Mouse (Mus musculus) layer of hippocampus, postnatal 10 days (tissue): ENCODE data around the gene Gjb1. TPM values are rescaled to one million over a fixed set of nuclear protein-coding genes. Genes with fewer than 3 reads are reported as not detected.
"Not testable (repeated sequence)": the region's sequence is repeated elsewhere in the genome, so short reads cannot be mapped to it uniquely, and the experiment has no call there.

ENCODE experiments used
- DNase-seq, 2 experiments: peaks; one replicate each; pipeline ENCODE4 v3.0.0; 2021; ENCODE audit warnings: low spot score in 2 of 2
- long read RNA-seq: library from polyadenylated mRNA; stranded (forward); transcript quantifications from one replicate; pipeline ENCODE4 v2.0.0, GENCODE M21; 2023
- total RNA-seq, 2 experiments: library from RNA; stranded (reverse); gene quantifications; 2 replicates each; pipeline ENCODE4 v1.2.3; 2021

Gene Gjb1
- under 1 TPM; 0.78 to 0.96 TPM for total RNA-seq
- long read RNA-seq, result 0 reads

- no peak for DNase-seq
Measured at GRCm38 (mm10) chrX:101376190-101376968, at the start of gene Gjb1. Gene Gjb1 (plus strand): TSS chrX:101376378.

GRCm38 (mm10) chrX:101329372-101330028 is 46.7 kb upstream of the Gjb1 start:
- DNase-seq, result peak; percentile 65 to 76

- no peak for DNase-seq
Measured at GRCm38 (mm10) chrX:101332031-101332374, 44.2 kb upstream of the Gjb1 start.

DNA sequence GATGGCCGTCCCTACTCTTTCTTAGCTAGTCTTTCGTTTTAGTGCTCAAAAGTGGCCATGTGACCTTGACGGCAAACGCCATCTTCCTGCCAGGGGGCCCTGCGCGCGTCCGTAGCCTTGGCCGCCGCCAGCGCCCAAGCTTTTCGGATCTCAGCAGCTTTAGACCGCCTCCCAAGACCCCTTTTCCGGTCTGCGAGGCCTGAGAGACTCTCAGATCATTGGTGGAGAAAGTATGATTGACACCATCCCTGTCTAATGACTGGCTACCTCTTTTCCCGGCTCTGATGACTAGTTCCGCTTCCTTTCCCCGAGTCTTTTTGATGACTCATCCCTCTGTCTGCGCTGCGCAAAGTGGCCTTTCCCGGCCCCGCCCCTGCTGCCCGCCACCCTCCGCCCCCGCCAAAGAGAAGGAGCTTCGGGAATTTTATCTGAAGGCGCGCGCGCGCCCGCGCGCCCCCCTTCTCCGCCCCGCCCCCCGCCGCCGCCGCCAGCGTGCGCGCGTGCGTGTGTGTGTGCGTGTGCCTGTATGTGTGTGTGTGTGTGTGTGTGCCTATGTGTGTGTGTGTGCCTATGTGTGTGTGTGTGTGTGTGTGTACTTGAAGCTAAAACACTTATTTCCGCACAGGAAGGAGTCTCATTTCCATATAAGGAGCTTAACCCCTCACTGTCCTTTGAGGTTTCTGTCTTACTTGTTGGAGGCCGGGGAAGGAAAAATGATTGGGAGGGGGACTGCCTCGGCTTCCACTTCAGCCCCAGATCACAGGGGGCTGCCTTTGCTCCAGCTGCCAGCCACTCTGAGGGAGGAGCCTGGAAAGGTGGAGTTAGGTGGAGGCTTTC is 43.6 kb upstream of the Gjb1 start:
- DNase-seq, result peak; percentile 73 to 80

GRCm38 (mm10) chrX:101334606-101335005 is 41.6 kb upstream of the Gjb1 start:
- no peak for DNase-seq

- DNase-seq, result no peak
Measured at GRCm38 (mm10) chrX:101338666-101339065, 37.5 kb upstream of the Gjb1 start.

- DNase-seq, result not testable (repeated sequence)
Measured at GRCm38 (mm10) chrX:101342837-101343236, 33.3 kb upstream of the Gjb1 start.

GRCm38 (mm10) chrX:101345456-101345855 is 30.7 kb upstream of the Gjb1 start:
- DNase-seq, result no peak

GRCm38 (mm10) chrX:101346475-101346874 is 29.7 kb upstream of the Gjb1 start:
- no peak for DNase-seq

GRCm38 (mm10) chrX:101351188-101351587 is 25.0 kb upstream of the Gjb1 start:
- no peak for DNase-seq

GRCm38 (mm10) chrX:101358902-101359301 is 17.3 kb upstream of the Gjb1 start:
- not testable (repeated sequence) for DNase-seq

DNA sequence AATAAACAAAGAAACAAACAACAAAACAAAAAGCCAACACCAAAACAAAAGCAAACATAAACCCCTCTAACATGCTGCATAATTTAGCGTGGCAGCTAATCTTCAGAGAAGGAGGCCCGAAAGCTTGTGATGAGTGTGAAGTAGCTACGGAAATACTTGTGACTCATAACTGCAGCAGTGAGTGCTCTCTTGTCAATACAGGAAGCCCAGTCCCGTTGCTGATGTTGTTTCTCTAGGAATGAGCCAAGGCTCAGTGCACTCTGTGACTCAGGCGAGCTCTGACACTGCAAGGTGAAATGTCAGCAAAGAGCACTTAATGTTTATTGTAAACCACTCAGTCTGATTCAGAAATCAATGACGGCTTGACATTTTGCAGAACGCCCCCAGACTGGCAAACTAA is 7.2 kb upstream of the Gjb1 start:
- no peak for DNase-seq

DNA sequence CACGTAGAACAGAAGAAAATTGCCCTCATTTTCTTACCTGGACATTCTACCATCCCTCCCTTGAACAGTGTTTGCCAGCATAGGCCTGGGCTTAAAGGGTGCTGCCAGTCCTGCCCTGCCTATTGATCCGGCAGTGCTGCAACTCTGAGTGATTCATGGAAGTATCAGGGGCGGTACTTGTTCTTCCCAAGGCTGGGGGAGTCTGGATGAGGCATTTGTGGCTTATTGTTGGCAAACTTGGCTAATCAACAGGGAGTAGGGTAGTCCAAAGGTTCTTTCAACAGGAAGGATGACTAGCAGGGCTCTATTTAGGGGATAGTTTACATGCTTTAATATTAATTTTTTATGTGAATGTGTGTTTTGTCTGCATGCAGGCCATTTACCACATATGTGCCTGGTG is 5.6 kb upstream of the Gjb1 start:
- DNase-seq, result no peak

DNA sequence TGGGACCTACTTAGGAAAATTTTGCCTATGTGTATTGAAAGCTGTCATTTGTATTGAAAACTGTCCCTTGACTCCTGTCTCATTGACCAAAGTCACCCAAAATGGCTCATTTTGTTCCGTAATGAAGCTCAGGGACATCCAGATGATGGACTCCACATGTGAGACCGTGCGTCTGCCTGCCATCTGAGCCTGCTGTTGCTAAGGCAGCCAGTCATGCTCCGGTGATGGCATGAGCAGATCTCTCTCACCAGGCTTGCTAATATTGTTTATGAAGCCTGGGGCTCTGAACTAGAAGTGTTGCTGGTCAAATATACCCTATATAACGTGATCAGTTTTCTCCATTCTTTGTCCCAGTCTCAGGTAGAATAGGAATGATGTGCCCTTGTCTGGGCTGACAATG is 3.2 kb upstream of the Gjb1 start:
- DNase-seq, result no peak

GRCm38 (mm10) chrX:101377076-101377475 is 898 bp downstream of the Gjb1 start:
- DNase-seq, result no peak

DNA sequence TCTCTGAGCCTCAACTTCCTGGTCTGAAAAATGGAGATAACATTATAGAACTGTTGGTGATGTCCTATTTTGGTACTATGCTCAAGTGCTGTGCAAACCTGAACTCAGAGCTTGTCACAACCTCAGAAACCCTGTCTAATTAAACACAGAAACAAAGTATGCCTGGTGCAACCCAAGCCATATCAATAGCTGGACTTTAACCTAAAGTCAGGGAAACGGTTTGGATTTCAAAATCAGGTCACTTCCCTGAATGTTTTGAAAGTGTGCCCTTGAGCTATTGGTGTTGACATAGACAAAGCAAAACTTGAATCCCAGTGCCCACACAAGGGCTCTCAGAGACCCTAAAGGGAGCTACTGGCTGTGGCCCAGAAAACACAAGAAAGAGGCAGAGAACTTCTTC is 3.6 kb downstream of the Gjb1 start:
- DNase-seq, result no peak

- DNase-seq, result no peak
Measured at GRCm38 (mm10) chrX:101383455-101383854, 7.3 kb downstream of the Gjb1 start.

- DNase-seq, result peak in 1 of 2 experiments; percentile 14
Measured at GRCm38 (mm10) chrX:101384439-101385137, 8.4 kb downstream of the Gjb1 start.

- no peak for DNase-seq
Measured at GRCm38 (mm10) chrX:101386222-101386621, 10.0 kb downstream of the Gjb1 start.

DNA sequence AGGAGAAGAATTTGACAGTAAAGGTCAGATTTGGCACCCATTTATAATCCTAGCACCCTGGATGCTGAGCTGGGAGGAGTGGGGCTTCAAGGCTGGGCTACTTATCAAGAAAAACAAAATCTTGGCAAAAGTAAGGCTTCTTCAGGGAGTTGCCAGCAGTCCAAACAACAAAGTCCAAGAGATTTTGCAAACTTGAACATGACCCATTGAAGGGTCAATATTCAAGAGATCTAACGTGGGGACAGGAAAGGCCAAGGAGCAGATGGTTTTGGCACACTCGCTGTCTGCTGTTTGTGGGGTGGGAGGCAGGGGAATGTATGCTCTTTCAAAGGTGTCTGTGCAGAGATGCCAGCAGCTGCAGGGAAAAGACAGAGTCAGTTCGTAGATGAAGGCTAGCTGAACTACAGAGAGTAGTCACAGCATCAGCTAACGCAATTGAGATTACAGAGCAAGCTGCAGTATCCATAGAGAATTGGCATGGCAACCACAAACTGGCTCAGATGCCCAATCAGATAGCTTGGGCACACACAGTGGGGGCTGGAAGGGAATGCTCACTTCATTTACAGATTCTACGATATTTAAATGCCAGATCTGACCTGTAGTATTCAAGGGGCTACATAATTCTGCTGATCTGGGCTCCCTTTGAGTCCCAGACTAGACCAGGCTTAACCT is 12.8 kb downstream of the Gjb1 start:
- DNase-seq, result peak in 1 of 2 experiments; percentile 23

GRCm38 (mm10) chrX:101394341-101394740 is 18.2 kb downstream of the Gjb1 start:
- DNase-seq, result no peak
